Mouse (Mus musculus) hindbrain, embryonic 13.5 days (tissue): ENCODE data around the gene Praf2. TPM values are rescaled to one million over a fixed set of nuclear protein-coding genes. Genes with fewer than 3 reads are reported as not detected.
A peak's percentile ranks its signal among the peaks of the same experiment; 100 is the strongest.
"Not testable (repeated sequence)": the region's sequence is repeated elsewhere in the genome, so short reads cannot be mapped to it uniquely, and the experiment has no call there.

Experiments used
- ATAC-seq: fragments of 200-750 bp; cut with Nextera tagmentation; 2 replicates; pipeline ENCODE4 v1.8.0; 2017; ENCODE audit warnings: moderate TSS enrichment; ENCODE audit not compliant: low FRiP score
- H3K27ac ChIP-seq: fragments of 300-500 bp; sonication (generic); 2 replicates; pipeline ENCODE4 v1.5.1; 2015; ENCODE audit warnings: inconsistent platforms, mild to moderate bottlenecking, moderate library complexity
- H3K27me3 ChIP-seq: fragments of 300-500 bp; sonication (generic); 2 replicates; pipeline ENCODE4 v1.6.1; 2015; ENCODE audit warnings: mild to moderate bottlenecking, inconsistent platforms
- H3K36me3 ChIP-seq: fragments of 300-500 bp; sonication (generic); 2 replicates; pipeline ENCODE4 v1.6.1; 2015; ENCODE audit warnings: mild to moderate bottlenecking, inconsistent platforms
- H3K4me1 ChIP-seq: fragments of 300-500 bp; sonication (generic); replicated peaks from 2 replicates; pipeline ENCODE4 v1.6.1; 2015; ENCODE audit warnings: inconsistent platforms
- H3K4me2 ChIP-seq: fragments of 300-500 bp; sonication (generic); 2 replicates; pipeline ENCODE4 v1.6.1; 2015; ENCODE audit warnings: inconsistent platforms, mild to moderate bottlenecking, moderate library complexity
- H3K4me3 ChIP-seq: fragments of 300-500 bp; sonication (generic); 2 replicates; pipeline ENCODE4 v1.5.1; 2015; ENCODE audit warnings: mild to moderate bottlenecking, inconsistent platforms
- H3K9ac ChIP-seq: fragments of 300-500 bp; sonication (generic); 2 replicates; pipeline ENCODE4 v1.6.1; 2015; ENCODE audit warnings: mild to moderate bottlenecking, inconsistent platforms
- H3K9me3 ChIP-seq: fragments of 300-500 bp; sonication (generic); 2 replicates; pipeline ENCODE4 v1.6.1; 2016; ENCODE audit warnings: inconsistent platforms
- WGBS: fragments of 180-500 bp; shearing (Covaris S2); methylation state at CpG from one replicate; pipeline ENCODE4 v1.1.7; 2015; 5-methylcytosine and 5-hydroxymethylcytosine counted together
- polyA plus RNA-seq: library from polyadenylated mRNA; unstranded; fragments of >200 nt; fragmentation: Nextera tagmentation; extraction: Ambion mirVana; gene quantifications from 2 replicates; pipeline ENCODE4 v1.2.1, GENCODE M21; 2015

Praf2 gene
- polyA plus RNA-seq: 113 TPM in 2 replicates

- H3K4me3 ChIP-seq: peak within 1 kb of the TSS; percentile 45
- H3K9me3 ChIP-seq: no peaks in the 10 kb centered on the region
- peaks cover 21% of the 10 kb centered on the region for H3K36me3 ChIP-seq
- peaks cover 12% of the 10 kb centered on the region for H3K4me1 ChIP-seq
- peak within 1 kb of the TSS; percentile 70 for H3K9ac ChIP-seq
- peak within 1 kb of the TSS; percentile 59 for H3K4me2 ChIP-seq
- H3K27ac ChIP-seq: peak within 1 kb of the TSS; percentile 85
- H3K27me3 ChIP-seq: no peaks in the 10 kb centered on the region
- 8% methylated on average over 42 of the region's 42 CpGs for WGBS
- ATAC-seq: peak; percentile 95
Measured at GRCm38 (mm10) chrX:7728215-7728921, at the start of gene Praf2. TSS of gene Praf2 (plus strand) at chrX:7728439.

- no peaks in the 10 kb centered on the region for H3K4me1 ChIP-seq
- H3K4me3 ChIP-seq: no peak overlapping the region
- H3K27ac ChIP-seq: no peak overlapping the region
- H3K36me3 ChIP-seq: no peaks in the 10 kb centered on the region
- ATAC-seq: no peak
- 42% methylated on average over 3 of the region's 3 CpGs for WGBS
- H3K9ac ChIP-seq: no peak overlapping the region
- H3K27me3 ChIP-seq: 0 out of 2 replicates have a peak, but pooled peaks cover 3% of the 10 kb centered on the region
- no peak overlapping the region for H3K4me2 ChIP-seq
- H3K9me3 ChIP-seq: no peaks in the 10 kb centered on the region
Measured at GRCm38 (mm10) chrX:7678986-7679385, 49.3 kb upstream of the Praf2 start.

GRCm38 (mm10) chrX:7679405-7680056, 48.7 kb upstream of the Praf2 start:
- Histone ChIP-seq H3K4me3 (peak overlapping the region; percentile 28), H3K4me2 (peak overlapping the region; percentile 48), H3K9me3 (no peaks in the 10 kb centered on the region), H3K27me3 (0 out of 2 replicates have a peak, but pooled peaks cover 3% of the 10 kb centered on the region), H3K36me3 (no peaks in the 10 kb centered on the region), H3K4me1 (no peaks in the 10 kb centered on the region), H3K27ac (no peak overlapping the region), H3K9ac (0 out of 2 replicates have a peak overlapping the region, but pooled peaks have one; percentile 39)
- 17% methylated on average over 27 of the region's 27 CpGs for WGBS
- ATAC-seq: peak; percentile 86

GRCm38 (mm10) chrX:7680057-7680412, 48.2 kb upstream of the Praf2 start:
- WGBS: 21% methylated on average over 12 of the region's 12 CpGs

GRCm38 (mm10) chrX:7680864-7681263, 47.4 kb upstream of the Praf2 start, which contains the start of gene Magix:
TSS of gene Magix (minus strand) at chrX:7681251.
- Histone ChIP-seq H3K4me2 (peak within 1 kb of the TSS; percentile 48), H3K27me3 (no peaks in the 10 kb centered on the region), H3K9ac (0 out of 2 replicates have a peak within 1 kb of the TSS, but pooled peaks have one; percentile 39), H3K9me3 (no peaks in the 10 kb centered on the region), H3K4me1 (no peaks in the 10 kb centered on the region), H3K27ac (no peak within 1 kb of the TSS), H3K36me3 (no peaks in the 10 kb centered on the region), H3K4me3 (peak within 1 kb of the TSS; percentile 28)
- no peak for ATAC-seq
- WGBS: 66% methylated on average over 14 of the region's 14 CpGs

More at GRCm38 (mm10) chrX:7680057-7680412, 48.2 kb upstream of the Praf2 start:
- Histone ChIP-seq H3K36me3 (no peaks in the 10 kb centered on the region), H3K4me1 (no peaks in the 10 kb centered on the region), H3K9ac (0 out of 2 replicates have a peak overlapping the region, but pooled peaks have one; percentile 39), H3K27me3 (0 out of 2 replicates have a peak, but pooled peaks cover under 1% of the 10 kb centered on the region), H3K27ac (no peak overlapping the region), H3K4me3 (peak overlapping the region; percentile 28), H3K4me2 (peak overlapping the region; percentile 48), H3K9me3 (no peaks in the 10 kb centered on the region)
- peak; percentile 65; the same call in 1 of the 2 replicates for ATAC-seq

- H3K27me3 ChIP-seq: no peaks in the 10 kb centered on the region
- H3K4me1 ChIP-seq: no peaks in the 10 kb centered on the region
- no peak overlapping the region for H3K4me2 ChIP-seq
- ATAC-seq: no peak
- H3K9me3 ChIP-seq: no peaks in the 10 kb centered on the region
- H3K4me3 ChIP-seq: no peak overlapping the region
- no peaks in the 10 kb centered on the region for H3K36me3 ChIP-seq
- 97% methylated on average over 2 of the region's 2 CpGs for WGBS
- H3K27ac ChIP-seq: no peak overlapping the region
- H3K9ac ChIP-seq: no peak overlapping the region
Measured at GRCm38 (mm10) chrX:7688321-7688720, 39.9 kb upstream of the Praf2 start.

- H3K27ac ChIP-seq: no peak overlapping the region
- ATAC-seq: no peak
- no peak overlapping the region for H3K9ac ChIP-seq
- no peak overlapping the region for H3K4me2 ChIP-seq
- no peaks in the 10 kb centered on the region for H3K27me3 ChIP-seq
- no peaks in the 10 kb centered on the region for H3K4me1 ChIP-seq
- H3K9me3 ChIP-seq: no peaks in the 10 kb centered on the region
- WGBS: 73% methylated on average over 3 of the region's 3 CpGs
- H3K36me3 ChIP-seq: no peaks in the 10 kb centered on the region
- H3K4me3 ChIP-seq: no peak overlapping the region
Measured at GRCm38 (mm10) chrX:7690486-7690885, 37.8 kb upstream of the Praf2 start.

GRCm38 (mm10) chrX:7692862-7693261, 35.4 kb upstream of the Praf2 start:
- Histone ChIP-seq H3K4me2 (no peak overlapping the region), H3K9me3 (no peaks in the 10 kb centered on the region), H3K4me3 (no peak overlapping the region), H3K27me3 (no peaks in the 10 kb centered on the region), H3K36me3 (no peaks in the 10 kb centered on the region), H3K9ac (no peak overlapping the region), H3K27ac (no peak overlapping the region), H3K4me1 (peaks cover 4% of the 10 kb centered on the region)
- WGBS: 30% methylated on average over 4 of the region's 4 CpGs
- ATAC-seq: no peak

- peak; percentile 63; the same call in 1 of the 2 replicates for ATAC-seq
- H3K4me1 ChIP-seq: peaks cover 16% of the 10 kb centered on the region
- H3K9ac ChIP-seq: no peak overlapping the region
- H3K4me3 ChIP-seq: peak overlapping the region; percentile 9; the same call in 1 of the 2 replicates
- H3K4me2 ChIP-seq: peak overlapping the region; percentile 42
- peaks cover 5% of the 10 kb centered on the region; the same call in 1 of the 2 replicates for H3K36me3 ChIP-seq
- no peaks in the 10 kb centered on the region for H3K27me3 ChIP-seq
- no peaks in the 10 kb centered on the region for H3K9me3 ChIP-seq
- no peak overlapping the region for H3K27ac ChIP-seq
- WGBS: 45% methylated on average over 6 of the region's 6 CpGs
Measured at GRCm38 (mm10) chrX:7696520-7696919, 31.7 kb upstream of the Praf2 start.

- 14% methylated on average over 33 of the region's 33 CpGs for WGBS
- Histone ChIP-seq H3K9me3 (no peaks in the 10 kb centered on the region), H3K4me3 (peak within 1 kb of the TSS; percentile 53), H3K9ac (peak within 1 kb of the TSS; percentile 68), H3K4me2 (peak within 1 kb of the TSS; percentile 60), H3K27me3 (no peaks in the 10 kb centered on the region), H3K27ac (peak within 1 kb of the TSS; percentile 58), H3K36me3 (peaks cover 9% of the 10 kb centered on the region), H3K4me1 (peaks cover 16% of the 10 kb centered on the region)
- ATAC-seq: peak; percentile 96
Measured at GRCm38 (mm10) chrX:7696954-7697381, 31.3 kb upstream of the Praf2 start, which contains the start of gene Gpkow. TSS of gene Gpkow (plus strand) at chrX:7697131.

- not testable (repeated sequence) for H3K27me3 ChIP-seq, H3K36me3 ChIP-seq, H3K9me3 ChIP-seq, H3K4me1 ChIP-seq
- ATAC-seq: peak; percentile 2; the same call in 1 of the 2 replicates
- 20% methylated on average over 6 of the region's 12 CpGs for WGBS
- peak overlapping the region; percentile 51 for H3K9ac ChIP-seq
- peak overlapping the region; percentile 52 for H3K4me2 ChIP-seq
- peak overlapping the region; percentile 35 for H3K4me3 ChIP-seq
- H3K27ac ChIP-seq: peak overlapping the region; percentile 55
Measured at GRCm38 (mm10) chrX:7713764-7714134, 14.5 kb upstream of the Praf2 start.

GRCm38 (mm10) chrX:7714135-7714899, 13.9 kb upstream of the Praf2 start, which contains the start of gene Wdr45:
TSS of gene Wdr45 (plus strand) at chrX:7714333.
- not testable (repeated sequence) for H3K4me1 ChIP-seq, H3K9me3 ChIP-seq, H3K27me3 ChIP-seq, H3K36me3 ChIP-seq
- peak; percentile 97 for ATAC-seq
- 13% methylated on average over 30 of the region's 60 CpGs for WGBS
- Histone ChIP-seq H3K4me3 (peak within 1 kb of the TSS; percentile 35), H3K4me2 (peak within 1 kb of the TSS; percentile 52), H3K9ac (peak within 1 kb of the TSS; percentile 51), H3K27ac (peak within 1 kb of the TSS; percentile 55)
